Comparison of ENCODE assay signal across 9 mouse cellular contexts in genomic region chr14:60741490-60741981, GRCm38 (mm10). TPM values are rescaled to one million over a fixed set of nuclear protein-coding genes. Genes with fewer than 3 reads are reported as not detected.
DNase-seq lines count a peak whose midpoint lies in the region; ATAC-seq lines count a peak whose summit lies in the region.
"Had no signal": no experiment of that assay in that cellular context is flagged by ENCODE, and none has a peak within 500 bp of the region (broad histone marks: within the 10 kb centered on the region; RNA-seq: fewer than 3 reads in every experiment).

No protein-coding gene starts in this region.

- H3K27ac ChIP-seq in heart, embryonic 15.5 days: peak overlapping the region; percentile 93
- H3K27ac ChIP-seq in limb, embryonic 13.5 days: peak overlapping the region; percentile 28; the same call in 1 of the 2 replicates

- no peaks in the 10 kb centered on the region for H3K9me3 ChIP-seq in heart, embryonic 15.5 days (replicated peaks)
- H3K9me3 ChIP-seq in limb, embryonic 13.5 days: no peaks in the 10 kb centered on the region

- H3K4me2 ChIP-seq in heart, embryonic 15.5 days: peak overlapping the region; percentile 36
- H3K4me2 ChIP-seq in limb, embryonic 13.5 days (replicated peaks): no peak overlapping the region

- WGBS in heart, embryonic 15.5 days: 11% methylated on average over 6 of the region's 6 CpGs
- WGBS in limb, embryonic 13.5 days: 54% methylated on average over 6 of the region's 6 CpGs

- no peak overlapping the region for H3K9ac ChIP-seq in heart, embryonic 15.5 days
- no peak overlapping the region for H3K9ac ChIP-seq in limb, embryonic 13.5 days

- ATAC-seq in heart, embryonic 15.5 days (replicated peaks; ENCODE audit: insufficient number of reproducible peaks, insufficient read depth, low FRiP score, low read depth): peak; percentile 74
- no peak for ATAC-seq in limb, embryonic 13.5 days (ENCODE audit: low FRiP score, low read depth)
- no peak for ATAC-seq in CD4-positive, CD25-positive, alpha-beta regulatory T cell, adult 4 months
- no peak for ATAC-seq in monocyte, adult 5-6 weeks (replicated peaks; ENCODE audit: insufficient number of reproducible peaks, low FRiP score, low TSS enrichment, poor library complexity, severe bottlenecking)

- DNase-seq in right cerebral cortex, postnatal 14 days: peak; percentile 28
- no peak for DNase-seq in right cerebral cortex, postnatal 36 days (ENCODE audit: low spot score in 2 of 2)
- DNase-seq in cerebellum, adult 9-10 months: peak; percentile 82
- no peak for DNase-seq in layer of hippocampus, adult 18-20 months (ENCODE audit: low spot score in 2 of 2)

- H3K4me3 ChIP-seq in heart, embryonic 15.5 days: no peak overlapping the region
- no peak overlapping the region for H3K4me3 ChIP-seq in limb, embryonic 13.5 days

- no peaks in the 10 kb centered on the region for H3K27me3 ChIP-seq in heart, embryonic 15.5 days
- no peaks in the 10 kb centered on the region for H3K27me3 ChIP-seq in limb, embryonic 13.5 days

- peaks cover 9% of the 10 kb centered on the region; the same call in 1 of the 2 replicates for H3K36me3 ChIP-seq in heart, embryonic 15.5 days
- H3K36me3 ChIP-seq in limb, embryonic 13.5 days: 0 out of 2 replicates have a peak, but pooled peaks cover 5% of the 10 kb centered on the region

- H3K4me1 ChIP-seq in heart, embryonic 15.5 days (replicated peaks): peaks cover 87% of the 10 kb centered on the region
- peaks cover 57% of the 10 kb centered on the region for H3K4me1 ChIP-seq in limb, embryonic 13.5 days

RNA-seq across cellular contexts. Expression of gene C1qtnf9, which starts 26.4 kb away (rescaled TPM):
- 2.3 and 2.4 TPM in 2 replicates for polyA plus RNA-seq in heart, embryonic 15.5 days (2015; fragmentation: Nextera tagmentation; extraction: Ambion mirVana)
- 1.5 and 1.6 TPM in 2 replicates for polyA plus RNA-seq in limb, embryonic 13.5 days (2015; fragmentation: Nextera tagmentation; extraction: Ambion mirVana)
- under 1 TPM in 1 of 2 experiments, not detected in 1; 0.39 TPM for polyA plus RNA-seq in CD4-positive, CD25-positive, alpha-beta regulatory T cell, adult 4 months (2017; shearing (Covaris generic))
- 0.39 TPM in 1 of 3 replicates, not detected in the others for total RNA-seq in monocyte, adult 5-6 weeks (2017)
- under 1 TPM; 0.28 to 0.37 TPM for total RNA-seq in layer of hippocampus, adult 18-20 months (2021)
- total RNA-seq: left cerebral cortex, postnatal 10 days had no signal

RNA-seq across cellular contexts. Expression of gene Mipep, which starts 42.8 kb away (rescaled TPM):
- polyA plus RNA-seq in heart, embryonic 15.5 days (2015; fragmentation: Nextera tagmentation; extraction: Ambion mirVana): 29.2 TPM in 2 replicates
- polyA plus RNA-seq in limb, embryonic 13.5 days (2015; fragmentation: Nextera tagmentation; extraction: Ambion mirVana): 18.4 and 19.0 TPM in 2 replicates
- 1 to 10 TPM; 1.6 to 1.8 TPM for polyA plus RNA-seq in CD4-positive, CD25-positive, alpha-beta regulatory T cell, adult 4 months (2017; shearing (Covaris generic))
- total RNA-seq in monocyte, adult 5-6 weeks (2017): 4.9 to 11.3 TPM (median 5.7 TPM) in 3 replicates
- 10 to 100 TPM; 30.2 to 31.3 TPM for total RNA-seq in layer of hippocampus, adult 18-20 months (2021)

Comparison
In these comparisons a context has a peak if more than half of its experiments do, and no peak if none do; other contexts are left out.
1. DNase-seq: peak in right cerebral cortex, postnatal 14 days (single experiment) and cerebellum, adult 9-10 months (single experiment); none in right cerebral cortex, postnatal 36 days (0 of 2) and layer of hippocampus, adult 18-20 months (0 of 2).